Comparison of ENCODE assay signal across 13 mouse cellular contexts in the genomic region with DNA sequence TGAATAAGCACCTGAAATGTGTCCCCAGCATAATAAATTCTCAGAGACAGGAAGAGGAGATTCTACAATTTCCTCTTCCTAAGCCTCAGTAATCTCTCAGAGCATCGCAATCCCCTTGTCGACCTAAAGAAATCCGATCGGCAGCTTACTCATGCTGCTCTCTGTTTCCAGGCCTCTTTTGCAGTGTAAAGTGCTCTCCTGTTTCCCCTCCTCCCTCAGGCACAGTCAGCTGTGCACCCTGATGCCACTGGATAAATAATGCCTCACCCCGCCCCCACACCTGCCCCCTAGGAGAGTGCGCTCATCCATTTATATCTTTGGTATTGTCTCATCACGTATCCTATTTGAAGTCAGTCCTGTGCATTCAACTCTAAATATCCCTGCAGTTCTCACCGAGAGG. TPM values are rescaled to one million over a fixed set of nuclear protein-coding genes. Genes with fewer than 3 reads are reported as not detected.
A peak's percentile ranks its signal among the peaks of the same experiment; 100 is the strongest.
DNase-seq lines count a peak whose midpoint lies in the region; ATAC-seq lines count a peak whose summit lies in the region.
"Had no signal": no experiment of that assay in that cellular context is flagged by ENCODE, and none has a peak within 500 bp of the region (broad histone marks: within the 10 kb centered on the region; RNA-seq: fewer than 3 reads in every experiment).

No protein-coding gene starts in this region.

- peaks cover 8% of the 10 kb centered on the region; the same call in 1 of the 2 replicates for H3K4me1 ChIP-seq in forebrain, embryonic 13.5 days
- no peaks in the 10 kb centered on the region for H3K4me1 ChIP-seq in forebrain, embryonic 16.5 days (replicated peaks; ENCODE audit: control insufficient read depth, insufficient read depth, low read length)
- peaks cover 13% of the 10 kb centered on the region for H3K4me1 ChIP-seq in embryonic facial prominence, embryonic 12.5 days
- peaks cover 15% of the 10 kb centered on the region for H3K4me1 ChIP-seq in limb, embryonic 12.5 days (replicated peaks)
- H3K4me1 ChIP-seq in neural tube, embryonic 13.5 days (replicated peaks) = peaks cover 10% of the 10 kb centered on the region
- H3K4me1 ChIP-seq: heart, embryonic 13.5 days had no signal

- no peak overlapping the region for H3K27ac ChIP-seq in forebrain, embryonic 13.5 days
- no peak overlapping the region for H3K27ac ChIP-seq in forebrain, embryonic 16.5 days (ENCODE audit: low read length)
- 0 out of 2 replicates have a peak overlapping the region, but pooled peaks have one; percentile 41 for H3K27ac ChIP-seq in embryonic facial prominence, embryonic 12.5 days
- H3K27ac ChIP-seq in limb, embryonic 12.5 days = 0 out of 2 replicates have a peak overlapping the region, but pooled peaks have one; percentile 41
- peak overlapping the region; percentile 46; the same call in 1 of the 2 replicates for H3K27ac ChIP-seq in neural tube, embryonic 13.5 days (replicated peaks)
- H3K27ac ChIP-seq: heart, embryonic 13.5 days had no signal

- WGBS in forebrain, embryonic 13.5 days = 18% methylated on average over 8 of the region's 8 CpGs
- WGBS in forebrain, embryonic 16.5 days = 23% methylated on average over 8 of the region's 8 CpGs
- whole genome bisulfite sequencing in embryonic facial prominence, embryonic 12.5 days = 19% methylated on average over 8 of the region's 8 CpGs
- WGBS in limb, embryonic 12.5 days = 43% methylated on average over 8 of the region's 8 CpGs
- 18% methylated on average over 8 of the region's 8 CpGs for WGBS in neural tube, embryonic 13.5 days

- H3K4me2 ChIP-seq in forebrain, embryonic 13.5 days = no peak overlapping the region; the same call in 1 of the 2 replicates
- H3K4me2 ChIP-seq in forebrain, embryonic 16.5 days (ENCODE audit: low read length) = no peak overlapping the region
- no peak overlapping the region for H3K4me2 ChIP-seq in embryonic facial prominence, embryonic 12.5 days (replicated peaks)
- peak overlapping the region; percentile 8; the same call in 1 of the 2 replicates for H3K4me2 ChIP-seq in limb, embryonic 12.5 days
- peak overlapping the region; percentile 30 for H3K4me2 ChIP-seq in neural tube, embryonic 13.5 days
- H3K4me2 ChIP-seq: heart, embryonic 13.5 days; liver, embryonic 11.5 days had no signal

- no peak for DNase-seq in left cerebral cortex, adult 11 months (ENCODE audit: low spot score)
- no peak for DNase-seq in urinary bladder, postnatal 4 days (ENCODE audit: low spot score in 2 of 2)
- DNase-seq in adrenal gland, postnatal 25 days = no peak
- DNase-seq: kidney, adult 8-10 months; right cerebral cortex, postnatal 14 days had no signal

- no peaks in the 10 kb centered on the region for H3K27me3 ChIP-seq in forebrain, embryonic 13.5 days
- H3K27me3 ChIP-seq in forebrain, embryonic 16.5 days (replicated peaks; ENCODE audit: control insufficient read depth, insufficient read depth, low read length) = no peaks in the 10 kb centered on the region
- no peaks in the 10 kb centered on the region for H3K27me3 ChIP-seq in embryonic facial prominence, embryonic 12.5 days
- H3K27me3 ChIP-seq in limb, embryonic 12.5 days = no peaks in the 10 kb centered on the region; the same call in 1 of the 2 replicates
- H3K27me3 ChIP-seq in neural tube, embryonic 13.5 days = no peaks in the 10 kb centered on the region
- H3K27me3 ChIP-seq: heart, embryonic 13.5 days had no signal

- no peaks in the 10 kb centered on the region for H3K9me3 ChIP-seq in forebrain, embryonic 13.5 days (replicated peaks)
- H3K9me3 ChIP-seq in forebrain, embryonic 16.5 days (ENCODE audit: control insufficient read depth, low read length) = no peaks in the 10 kb centered on the region
- H3K9me3 ChIP-seq in embryonic facial prominence, embryonic 12.5 days = no peaks in the 10 kb centered on the region
- no peaks in the 10 kb centered on the region for H3K9me3 ChIP-seq in limb, embryonic 12.5 days
- no peaks in the 10 kb centered on the region for H3K9me3 ChIP-seq in neural tube, embryonic 13.5 days
- H3K9me3 ChIP-seq: heart, embryonic 13.5 days had no signal

- ATAC-seq in forebrain, embryonic 13.5 days = peak; percentile 58; the same call in 1 of the 2 replicates
- no peak for ATAC-seq in forebrain, embryonic 16.5 days
- ATAC-seq in embryonic facial prominence, embryonic 12.5 days (ENCODE audit: insufficient number of reproducible peaks, insufficient read depth, low FRiP score, low TSS enrichment) = peak; percentile 75; the same call in 1 of the 2 replicates
- peak; percentile 58; the same call in 1 of the 2 replicates for ATAC-seq in limb, embryonic 12.5 days (ENCODE audit: insufficient number of reproducible peaks, insufficient read depth, low FRiP score, low TSS enrichment, low read depth)
- peak; percentile 92 for ATAC-seq in neural tube, embryonic 13.5 days (ENCODE audit: low read depth)

- 0 out of 2 replicates have a peak overlapping the region, but pooled peaks have one; percentile 16 for H3K9ac ChIP-seq in forebrain, embryonic 13.5 days
- H3K9ac ChIP-seq in forebrain, embryonic 16.5 days (replicated peaks; ENCODE audit: low read depth, low read length) = no peak overlapping the region
- H3K9ac ChIP-seq in embryonic facial prominence, embryonic 12.5 days = no peak overlapping the region
- no peak overlapping the region for H3K9ac ChIP-seq in limb, embryonic 12.5 days (replicated peaks)
- H3K9ac ChIP-seq in neural tube, embryonic 13.5 days = 0 out of 2 replicates have a peak overlapping the region, but pooled peaks have one; percentile 8
- H3K9ac ChIP-seq: heart, embryonic 13.5 days had no signal

- no peaks in the 10 kb centered on the region for H3K36me3 ChIP-seq in forebrain, embryonic 13.5 days (ENCODE audit: poor library complexity, severe bottlenecking)
- no peaks in the 10 kb centered on the region for H3K36me3 ChIP-seq in forebrain, embryonic 16.5 days (ENCODE audit: control insufficient read depth, insufficient read depth)
- H3K36me3 ChIP-seq in embryonic facial prominence, embryonic 12.5 days = no peaks in the 10 kb centered on the region
- H3K36me3 ChIP-seq in limb, embryonic 12.5 days = no peaks in the 10 kb centered on the region
- no peaks in the 10 kb centered on the region for H3K36me3 ChIP-seq in neural tube, embryonic 13.5 days
- H3K36me3 ChIP-seq: heart, embryonic 13.5 days had no signal

- no peak overlapping the region for H3K4me3 ChIP-seq in forebrain, embryonic 13.5 days
- H3K4me3 ChIP-seq in forebrain, embryonic 16.5 days (replicated peaks; ENCODE audit: low read length) = no peak overlapping the region
- H3K4me3 ChIP-seq in embryonic facial prominence, embryonic 12.5 days = no peak overlapping the region
- H3K4me3 ChIP-seq in limb, embryonic 12.5 days (replicated peaks) = no peak overlapping the region
- H3K4me3 ChIP-seq in neural tube, embryonic 13.5 days = no peak overlapping the region
- H3K4me3 ChIP-seq: erythroblast, embryonic 14.5 days; heart, embryonic 13.5 days had no signal

RNA-seq across cellular contexts. Expression of a gene that starts 41.9 kb away (rescaled TPM):
- polyA plus RNA-seq in forebrain, embryonic 13.5 days (2015; fragmentation: Nextera tagmentation; extraction: Ambion mirVana) = 139 and 151 TPM in 2 replicates
- 207 and 223 TPM in 2 replicates for polyA plus RNA-seq in forebrain, embryonic 16.5 days (2015; fragmentation: Nextera tagmentation; extraction: Ambion mirVana)
- 68.0 and 70.2 TPM in 2 replicates for polyA plus RNA-seq in embryonic facial prominence, embryonic 12.5 days (2016; fragmentation: Nextera tagmentation; extraction: Ambion mirVana)
- 61.8 and 62.7 TPM in 2 replicates for polyA plus RNA-seq in limb, embryonic 12.5 days (2016; fragmentation: Nextera tagmentation; extraction: Ambion mirVana)
- 152 and 176 TPM in 2 replicates for polyA plus RNA-seq in neural tube, embryonic 13.5 days (2015; fragmentation: Nextera tagmentation; extraction: Ambion mirVana)
- 61.6 and 88.7 TPM in 2 replicates for total RNA-seq in adrenal gland, postnatal 25 days (2021)

Comparison
In these comparisons a context has a peak if more than half of its experiments do, and no peak if none do; other contexts are left out.
1. H3K9ac ChIP-seq: peak in forebrain, embryonic 13.5 days (single experiment) and neural tube, embryonic 13.5 days (single experiment); none in forebrain, embryonic 16.5 days (single experiment), embryonic facial prominence, embryonic 12.5 days (single experiment) and limb, embryonic 12.5 days (single experiment).
2. H3K27ac ChIP-seq: peak in embryonic facial prominence, embryonic 12.5 days (single experiment), limb, embryonic 12.5 days (single experiment) and neural tube, embryonic 13.5 days (single experiment); none in forebrain, embryonic 13.5 days (single experiment) and forebrain, embryonic 16.5 days (single experiment).
3. H3K4me2 ChIP-seq: peak in limb, embryonic 12.5 days (single experiment) and neural tube, embryonic 13.5 days (single experiment); none in forebrain, embryonic 13.5 days (single experiment), forebrain, embryonic 16.5 days (single experiment) and embryonic facial prominence, embryonic 12.5 days (single experiment).